ENCODE assay signal across 12 mouse cellular contexts in the genomic region with DNA sequence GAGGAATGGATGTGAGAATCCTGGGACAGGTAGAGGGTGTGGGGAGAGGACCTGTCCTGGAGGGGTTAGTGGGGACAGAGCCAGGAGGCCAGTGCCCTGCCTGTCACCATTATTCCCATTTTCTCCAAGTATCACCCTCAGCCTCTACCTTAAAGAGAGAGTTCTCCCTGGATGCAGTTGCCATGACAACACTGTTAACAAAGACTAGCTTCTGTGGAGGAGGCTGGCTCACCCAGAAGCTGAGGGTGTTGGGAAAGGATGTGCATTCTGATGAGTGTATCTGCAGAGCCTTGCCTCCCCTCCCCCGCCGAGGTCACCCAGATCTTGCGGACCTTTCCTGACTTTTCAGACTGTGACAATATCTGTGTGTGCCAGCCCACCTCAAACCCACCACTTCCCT. TPM values are rescaled to one million over a fixed set of nuclear protein-coding genes. Genes with fewer than 3 reads are reported as not detected.
DNase-seq lines count a peak whose midpoint lies in the region; ATAC-seq and TF ChIP-seq lines count a peak whose summit lies in the region.
"Had no signal": no experiment of that assay in that cellular context is flagged by ENCODE, and none has a peak within 500 bp of the region (broad histone marks: within the 10 kb centered on the region; RNA-seq: fewer than 3 reads in every experiment).

No protein-coding gene starts in this region.

- WGBS in hindbrain, embryonic 16.5 days: 20% methylated on average over 3 of the region's 3 CpGs
- 32% methylated on average over 3 of the region's 3 CpGs for WGBS in midbrain, embryonic 14.5 days
- WGBS in limb, embryonic 10.5 days: 92% methylated on average over 3 of the region's 3 CpGs
- 82% methylated on average over 3 of the region's 3 CpGs for WGBS in kidney, embryonic 16.5 days

- TF ChIP-seq CTCF in testis, adult 2 months (IDR thresholded peaks at IDR 0.05; ENCODE audit: control insufficient read depth, insufficient read depth, insufficient replicate concordance, low read depth, low read length): no peak

- no peaks in the 10 kb centered on the region for H3K9me3 ChIP-seq in hindbrain, embryonic 16.5 days (ENCODE audit: control insufficient read depth, low read length)
- H3K9me3 ChIP-seq in midbrain, embryonic 14.5 days (ENCODE audit: control insufficient read depth, low read length): no peaks in the 10 kb centered on the region
- no peaks in the 10 kb centered on the region for H3K9me3 ChIP-seq in limb, embryonic 10.5 days (replicated peaks)
- no peaks in the 10 kb centered on the region for H3K9me3 ChIP-seq in kidney, embryonic 16.5 days (ENCODE audit: low read length)

- peak overlapping the region; percentile 4; the same call in 1 of the 2 replicates for H3K4me3 ChIP-seq in testis, adult 2 months (ENCODE audit: control insufficient read depth, low read depth, low read length)
- H3K4me3 ChIP-seq in hindbrain, embryonic 16.5 days (ENCODE audit: low read length): no peak overlapping the region
- H3K4me3 ChIP-seq in midbrain, embryonic 14.5 days (replicated peaks; ENCODE audit: low read depth, low read length): no peak overlapping the region
- no peak overlapping the region for H3K4me3 ChIP-seq in limb, embryonic 10.5 days
- no peak overlapping the region for H3K4me3 ChIP-seq in kidney, embryonic 16.5 days (ENCODE audit: low read length)

- no peak for TF ChIP-seq POLR2A in testis, adult 2 months (IDR thresholded peaks at IDR 0.05; ENCODE audit: control insufficient read depth, low read depth, low read length)

- ATAC-seq in hindbrain, embryonic 16.5 days: peak; percentile 66
- peak; percentile 80 for ATAC-seq in midbrain, embryonic 14.5 days (ENCODE audit: low FRiP score, low TSS enrichment)
- ATAC-seq in CD4-positive, CD25-positive, alpha-beta regulatory T cell, adult 4 months: no peak
- ATAC-seq in kidney, embryonic 16.5 days (ENCODE audit: low FRiP score, low TSS enrichment): no peak
- ATAC-seq: activated CD4-positive, CD25-positive, alpha-beta regulatory T cell, adult 4 months had no signal

- DNase-seq in testis, postnatal 10 days (ENCODE audit: low spot score): no peak
- DNase-seq in midbrain, embryonic 14.5 days: peak; percentile 89
- no peak for DNase-seq in limb, embryonic 10.5 days (ENCODE audit: low spot score)
- DNase-seq in spleen, postnatal 4 days (ENCODE audit: low spot score in 2 of 2): no peak
- DNase-seq: heart, postnatal 14 days; kidney, postnatal 25 days; thymus, adult 2 months had no signal

- no peaks in the 10 kb centered on the region for H3K36me3 ChIP-seq in testis, adult 2 months (ENCODE audit: control insufficient read depth, insufficient read depth, low read length)
- H3K36me3 ChIP-seq in hindbrain, embryonic 16.5 days (ENCODE audit: control insufficient read depth, insufficient read depth, low read length): no peaks in the 10 kb centered on the region
- no peaks in the 10 kb centered on the region for H3K36me3 ChIP-seq in midbrain, embryonic 14.5 days (ENCODE audit: control insufficient read depth, insufficient read depth, low read length)
- H3K36me3 ChIP-seq in limb, embryonic 10.5 days: no peaks in the 10 kb centered on the region
- H3K36me3 ChIP-seq in kidney, embryonic 16.5 days (ENCODE audit: insufficient read depth, low read length): no peaks in the 10 kb centered on the region

- no peak overlapping the region for H3K9ac ChIP-seq in hindbrain, embryonic 16.5 days (ENCODE audit: low read depth, low read length)
- H3K9ac ChIP-seq in midbrain, embryonic 14.5 days (replicated peaks; ENCODE audit: low read length): no peak overlapping the region
- no peak overlapping the region for H3K9ac ChIP-seq in kidney, embryonic 16.5 days (replicated peaks; ENCODE audit: low read length)

- no peak overlapping the region for H3K27ac ChIP-seq in testis, adult 2 months (ENCODE audit: control insufficient read depth, insufficient read depth, low read depth, low read length)
- H3K27ac ChIP-seq in hindbrain, embryonic 16.5 days (ENCODE audit: low read depth, low read length): peak overlapping the region; percentile 65
- H3K27ac ChIP-seq in midbrain, embryonic 14.5 days (replicated peaks; ENCODE audit: low read depth, low read length): peak overlapping the region; percentile 71
- H3K27ac ChIP-seq in limb, embryonic 10.5 days: no peak overlapping the region
- no peak overlapping the region for H3K27ac ChIP-seq in kidney, embryonic 16.5 days (ENCODE audit: low read length)

- H3K4me2 ChIP-seq in hindbrain, embryonic 16.5 days (ENCODE audit: low read length): no peak overlapping the region
- H3K4me2 ChIP-seq in midbrain, embryonic 14.5 days (ENCODE audit: low read length): no peak overlapping the region
- no peak overlapping the region for H3K4me2 ChIP-seq in kidney, embryonic 16.5 days (replicated peaks; ENCODE audit: low read depth, low read length)

- H3K4me1 ChIP-seq in testis, adult 2 months (ENCODE audit: control insufficient read depth, insufficient read depth, low read length): peaks cover 18% of the 10 kb centered on the region
- peaks cover 27% of the 10 kb centered on the region for H3K4me1 ChIP-seq in hindbrain, embryonic 16.5 days (ENCODE audit: control insufficient read depth, insufficient read depth, low read depth, low read length)
- H3K4me1 ChIP-seq in midbrain, embryonic 14.5 days (ENCODE audit: control insufficient read depth, insufficient read depth, low read length): peaks cover 25% of the 10 kb centered on the region
- H3K4me1 ChIP-seq in limb, embryonic 10.5 days: peaks cover 3% of the 10 kb centered on the region
- 0 out of 2 replicates have a peak, but pooled peaks cover 5% of the 10 kb centered on the region for H3K4me1 ChIP-seq in kidney, embryonic 16.5 days (ENCODE audit: insufficient read depth, low read length)

- no peaks in the 10 kb centered on the region for H3K27me3 ChIP-seq in testis, adult 2 months (ENCODE audit: control insufficient read depth, insufficient read depth, low read length)
- H3K27me3 ChIP-seq in hindbrain, embryonic 16.5 days (replicated peaks; ENCODE audit: control insufficient read depth, insufficient read depth, low read length): no peaks in the 10 kb centered on the region
- H3K27me3 ChIP-seq in midbrain, embryonic 14.5 days (ENCODE audit: control insufficient read depth, insufficient read depth, low read length): peaks cover 8% of the 10 kb centered on the region; the same call in 1 of the 2 replicates
- H3K27me3 ChIP-seq in limb, embryonic 10.5 days (ENCODE audit: low read depth, poor library complexity, severe bottlenecking): peaks cover 72% of the 10 kb centered on the region
- peaks cover 31% of the 10 kb centered on the region for H3K27me3 ChIP-seq in kidney, embryonic 16.5 days (ENCODE audit: insufficient read depth, low read length)

RNA-seq across cellular contexts. Expression of gene Rasgef1a, which starts 4.7 kb away (rescaled TPM):
- 0.02 and 0.05 TPM in 2 replicates for polyA plus RNA-seq in testis, adult 2 months (2012; rRNA removed)
- 5.7 and 6.5 TPM in 2 replicates for polyA plus RNA-seq in hindbrain, embryonic 16.5 days (2015; fragmentation: Nextera tagmentation; extraction: Ambion mirVana)
- polyA plus RNA-seq in midbrain, embryonic 14.5 days (2014; fragmentation: Nextera tagmentation; extraction: Ambion mirVana): 2.1 and 3.8 TPM in 2 replicates
- polyA plus RNA-seq in limb, embryonic 10.5 days (2016; fragmentation: Nextera tagmentation; extraction: Ambion mirVana): not detected in 2 replicates
- 1 to 10 TPM; 5.4 to 7.8 TPM for polyA plus RNA-seq in CD4-positive, CD25-positive, alpha-beta regulatory T cell, adult 4 months (2017; shearing (Covaris generic))
- polyA plus RNA-seq in kidney, embryonic 16.5 days (2015; fragmentation: Nextera tagmentation; extraction: Ambion mirVana): 0.72 and 1.5 TPM in 2 replicates

Comparison
In these comparisons a context has a peak if more than half of its experiments do, and no peak if none do; other contexts are left out.
1. H3K27ac ChIP-seq: peak in hindbrain, embryonic 16.5 days (single experiment) and midbrain, embryonic 14.5 days (single experiment); none in testis, adult 2 months (single experiment), limb, embryonic 10.5 days (single experiment) and kidney, embryonic 16.5 days (single experiment).
2. ATAC-seq: peak in hindbrain, embryonic 16.5 days (single experiment) and midbrain, embryonic 14.5 days (single experiment); none in CD4-positive, CD25-positive, alpha-beta regulatory T cell, adult 4 months (single experiment) and kidney, embryonic 16.5 days (single experiment).